Mouse (Mus musculus) embryo, embryonic 10 days (tissue): ENCODE data around the gene Usp21.
"Not testable (repeated sequence)": the region's sequence is repeated elsewhere in the genome, so short reads cannot be mapped to it uniquely, and the experiment has no call there.

Source experiments
- DNase-seq: peaks from one replicate; pipeline ENCODE4 v3.0.0-alpha.2; 2015; ENCODE audit warnings: low spot score

Gene Usp21

DNA sequence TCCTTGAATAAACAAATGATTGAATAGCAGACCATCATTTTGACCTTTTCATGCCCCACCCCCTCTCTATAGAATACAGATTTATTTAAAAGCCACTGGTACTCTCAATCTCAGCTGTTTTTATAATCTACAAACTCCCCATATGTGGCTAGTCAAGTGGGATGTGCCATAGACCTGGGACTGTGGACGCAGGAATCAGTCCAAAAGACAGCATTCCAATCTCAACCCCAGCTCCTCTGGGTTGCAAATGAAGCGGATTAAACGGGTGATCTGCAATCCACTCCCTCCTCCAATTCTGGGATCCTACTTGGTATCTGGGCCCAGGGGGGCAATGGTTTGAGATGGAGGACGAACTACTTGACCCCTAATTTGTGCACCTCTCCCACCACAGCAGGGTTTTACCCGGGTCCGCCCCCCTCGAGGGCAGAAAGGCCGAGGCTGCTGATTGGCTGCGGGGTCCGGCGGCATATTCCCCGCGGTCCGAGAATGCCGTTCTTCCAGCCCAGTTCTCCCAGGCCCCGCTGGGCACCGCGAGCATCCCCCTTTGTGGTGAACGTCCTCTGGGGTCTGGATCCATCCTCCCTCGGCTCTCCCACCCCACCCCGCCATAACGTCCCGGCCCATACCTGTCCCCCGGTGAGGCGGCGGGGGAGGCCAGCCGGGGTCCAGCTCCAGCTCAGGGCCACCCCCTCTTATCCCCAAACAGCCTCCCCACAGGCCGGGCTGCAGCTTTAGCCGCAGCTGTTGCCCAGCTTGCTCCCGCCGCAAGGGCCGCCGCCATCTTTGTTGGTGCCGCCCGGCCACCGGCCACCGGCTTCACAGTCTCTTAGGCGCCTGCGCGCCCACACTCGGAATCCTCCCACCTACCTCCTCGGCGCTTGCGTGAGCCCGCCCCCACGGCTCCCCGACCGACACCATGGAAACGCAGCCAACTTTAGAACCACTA, at the start of gene Usp21:
TSS of gene Usp21 (minus strand) at position 856 of the 946 bp plus-strand sequence.
- DNase-seq, result peak; percentile 94

DNA sequence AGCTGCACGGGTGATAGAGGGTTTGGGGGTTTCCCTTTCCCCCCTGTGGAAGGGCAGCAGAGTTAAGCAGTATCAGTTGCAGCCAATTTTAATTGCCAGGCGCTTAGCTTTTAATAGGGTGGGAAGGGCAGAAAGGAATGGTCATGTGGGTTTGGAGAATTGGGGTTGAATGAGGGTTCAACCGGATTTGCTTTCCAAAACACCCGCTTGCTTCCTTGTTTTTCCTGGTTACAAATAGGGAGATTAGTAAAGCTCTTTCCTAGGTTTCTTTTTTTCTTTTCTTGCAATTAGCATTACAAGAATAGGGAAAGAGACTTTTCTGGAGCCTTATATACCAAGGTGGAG, 42.4 kb upstream of the Usp21 start:
- peak; percentile 26 for DNase-seq

DNA sequence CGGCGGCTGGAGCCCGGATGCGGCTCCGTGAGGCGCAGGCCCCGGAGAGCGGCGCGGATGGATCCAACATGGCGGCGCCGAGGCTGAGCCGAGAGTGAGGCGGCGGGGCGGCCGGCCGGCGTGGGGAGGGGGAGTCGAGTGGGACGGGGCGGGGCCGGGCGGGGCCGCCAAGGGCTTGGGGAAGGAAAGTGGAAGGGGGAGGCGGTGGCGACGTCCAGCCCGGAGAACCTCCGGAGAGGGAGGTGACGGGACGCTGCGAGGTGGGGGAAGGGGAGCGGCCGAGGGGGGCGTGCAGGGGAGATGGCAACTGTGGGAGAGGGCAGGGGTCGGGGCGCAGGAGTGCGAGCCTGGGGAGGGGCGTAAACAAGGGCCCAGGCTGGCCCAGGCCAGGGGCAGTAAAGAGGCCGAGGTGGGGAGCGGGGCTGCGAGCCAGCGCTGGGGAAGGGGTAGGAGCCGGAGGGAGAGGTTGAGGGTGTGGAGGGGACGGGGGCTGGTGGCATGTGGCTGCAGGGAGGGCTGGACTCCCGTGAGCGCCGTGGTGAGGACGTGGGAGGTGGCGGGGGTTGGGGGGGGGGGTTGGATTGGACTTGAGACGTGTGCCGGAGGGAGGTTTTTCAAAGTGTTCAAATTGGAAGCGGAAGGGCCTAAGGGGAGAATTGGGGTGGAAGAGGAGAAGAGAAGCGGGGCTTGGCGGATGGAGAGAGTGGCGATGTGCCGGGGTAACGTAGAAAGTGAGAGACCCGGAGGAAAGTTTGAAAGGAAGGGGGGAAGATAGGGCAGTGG, 41.8 kb upstream of the Usp21 start:
- peak; percentile 88 for DNase-seq

DNA sequence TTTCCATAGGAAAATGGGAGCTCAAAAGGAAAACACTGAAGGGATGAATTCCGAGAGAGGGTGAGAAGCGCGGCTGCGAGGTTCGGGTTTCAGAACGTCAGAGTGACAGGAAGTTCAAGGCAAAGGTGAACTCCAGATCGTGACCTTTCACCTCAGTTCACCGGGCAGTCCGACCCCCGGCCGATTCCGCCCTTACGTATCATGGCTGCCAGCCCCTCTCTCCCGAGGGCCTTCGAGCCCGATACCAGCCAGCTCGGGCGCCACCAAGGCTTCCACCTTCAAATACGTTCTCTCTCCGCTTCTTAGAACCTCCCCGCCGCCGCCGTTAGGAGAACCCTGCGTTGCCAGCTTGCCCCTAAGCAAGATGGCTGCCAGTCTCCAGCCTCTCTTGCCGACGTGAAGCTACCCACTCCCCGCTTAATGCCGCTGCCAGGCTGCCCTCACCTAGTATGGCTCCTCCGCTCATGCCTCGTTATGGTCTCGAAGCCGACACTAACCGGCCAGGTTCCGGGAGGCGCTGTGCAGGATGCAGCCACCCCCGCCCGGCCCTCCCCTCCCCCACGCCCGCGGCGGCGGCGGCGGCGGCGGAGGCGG, 41.1 kb upstream of the Usp21 start, which contains the start of gene Dedd:
TSS of gene Dedd (plus strand) at position 307 of the 594 bp plus-strand sequence.
- peak; percentile 94 for DNase-seq

DNA sequence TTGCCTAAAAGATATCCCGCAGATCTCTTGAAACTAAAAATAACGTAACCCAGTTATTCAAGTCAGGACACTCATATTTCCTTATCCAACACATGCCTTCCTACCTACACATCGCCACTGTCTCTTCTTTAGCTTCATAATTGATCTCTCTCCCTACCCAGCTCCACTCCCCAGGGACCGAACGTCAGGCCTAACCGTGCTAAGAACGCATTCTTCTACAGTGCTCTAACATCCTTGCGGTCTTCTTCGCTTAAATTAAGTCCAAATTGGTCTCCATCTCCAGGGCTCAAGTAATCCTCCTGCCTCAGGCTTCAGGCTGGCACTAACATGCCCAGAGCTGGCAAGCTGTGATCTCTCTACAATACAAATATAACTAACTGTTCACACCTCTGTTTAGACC, 40.5 kb upstream of the Usp21 start:
- peak; percentile 34 for DNase-seq

DNA sequence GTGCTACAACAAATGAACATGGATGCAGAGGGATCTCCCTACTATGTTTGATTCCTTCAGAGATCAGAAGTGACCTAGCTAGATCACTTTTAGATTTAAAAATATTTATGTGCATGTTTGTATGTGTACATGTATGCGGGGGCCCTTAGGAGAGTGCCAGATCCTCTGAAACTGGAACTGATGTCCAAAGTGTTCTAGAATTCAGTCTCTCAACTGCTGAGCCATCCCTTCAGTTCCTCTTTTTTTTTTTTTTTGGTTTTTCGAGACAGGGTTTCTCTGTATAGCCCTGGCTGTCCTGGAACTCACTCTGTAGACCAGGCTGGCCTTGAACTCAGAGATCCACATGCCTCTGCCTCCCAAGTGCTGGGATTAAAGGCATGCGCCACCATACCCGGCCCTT, 38.8 kb upstream of the Usp21 start:
- not testable (repeated sequence) for DNase-seq

DNA sequence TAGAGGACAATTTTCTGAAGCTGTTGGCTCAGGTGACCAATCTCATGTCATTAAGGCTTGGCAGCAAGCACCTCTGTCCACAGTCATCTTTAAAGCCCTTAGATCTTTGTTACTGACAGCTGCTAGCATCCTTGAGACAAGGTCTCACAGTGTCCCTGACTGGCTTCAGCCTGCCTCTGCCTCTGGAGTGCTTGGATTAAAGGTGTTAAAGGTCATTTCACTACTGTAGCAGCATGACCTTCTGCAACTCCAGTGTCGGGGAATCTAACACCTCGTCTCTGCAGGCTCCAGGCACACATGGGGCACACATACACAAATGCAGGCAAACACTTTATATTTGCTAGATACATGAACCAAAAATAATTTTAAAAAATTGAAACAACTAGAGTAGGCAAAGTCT, 37.8 kb upstream of the Usp21 start:
- no peak for DNase-seq

DNA sequence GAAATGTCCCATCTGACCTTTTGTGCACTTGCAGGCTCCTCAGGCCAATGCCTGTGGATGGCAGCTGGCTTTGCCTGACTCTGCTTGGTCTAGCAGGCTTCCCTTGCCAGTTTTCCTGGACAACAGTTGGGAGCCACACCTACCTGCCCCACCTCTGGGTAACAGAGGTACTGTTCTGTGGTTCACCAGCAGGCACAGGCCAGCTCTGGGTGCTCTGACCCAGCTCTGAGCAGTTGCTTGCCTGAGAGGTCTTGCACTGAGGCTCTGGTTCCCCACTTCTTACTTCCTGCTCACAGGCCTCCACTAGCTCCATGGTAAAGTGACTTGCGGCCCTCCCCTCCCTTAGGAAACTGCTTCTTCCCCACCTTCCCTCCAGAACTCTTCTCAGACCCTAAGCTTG, 34.2 kb upstream of the Usp21 start:
- no peak for DNase-seq

DNA sequence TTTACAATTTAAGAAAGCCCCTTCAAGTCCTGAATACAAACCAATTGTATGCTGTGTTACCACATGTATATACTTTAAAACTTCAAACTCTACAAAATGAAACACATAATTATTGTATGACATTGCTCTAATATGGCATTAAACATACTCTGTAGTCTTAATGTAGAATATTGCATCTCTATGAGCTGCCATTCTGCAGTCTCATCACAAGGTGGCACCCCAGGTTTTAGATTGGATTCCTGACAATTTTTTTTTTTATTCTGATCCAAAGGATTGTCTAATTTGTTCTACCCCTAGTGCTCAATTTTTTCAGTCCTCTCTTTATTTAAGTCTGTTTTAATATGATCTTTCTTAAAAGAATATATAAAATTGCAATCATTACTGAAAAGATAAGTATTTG, 33.6 kb upstream of the Usp21 start:
- DNase-seq, result peak; percentile 52

DNA sequence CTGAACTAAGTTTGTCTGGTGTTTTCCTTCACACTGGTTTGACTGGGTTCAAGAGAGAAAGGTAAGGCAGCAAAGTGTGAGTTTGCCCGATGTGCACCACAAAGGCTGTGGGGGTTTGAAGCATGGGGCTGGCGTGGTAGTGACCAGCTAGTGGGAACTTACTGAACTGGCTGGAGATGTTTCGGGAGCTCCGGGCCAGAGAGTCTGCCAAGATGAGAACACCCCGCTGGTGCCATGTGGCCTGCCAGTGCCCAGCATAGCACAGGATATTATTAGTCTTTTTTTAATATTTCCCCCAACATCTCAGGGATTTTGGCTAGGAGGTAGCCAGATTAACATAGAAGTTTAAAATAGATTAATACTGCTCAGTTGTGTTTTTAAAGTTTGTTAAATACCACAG, 32.4 kb upstream of the Usp21 start:
- DNase-seq, result no peak

DNA sequence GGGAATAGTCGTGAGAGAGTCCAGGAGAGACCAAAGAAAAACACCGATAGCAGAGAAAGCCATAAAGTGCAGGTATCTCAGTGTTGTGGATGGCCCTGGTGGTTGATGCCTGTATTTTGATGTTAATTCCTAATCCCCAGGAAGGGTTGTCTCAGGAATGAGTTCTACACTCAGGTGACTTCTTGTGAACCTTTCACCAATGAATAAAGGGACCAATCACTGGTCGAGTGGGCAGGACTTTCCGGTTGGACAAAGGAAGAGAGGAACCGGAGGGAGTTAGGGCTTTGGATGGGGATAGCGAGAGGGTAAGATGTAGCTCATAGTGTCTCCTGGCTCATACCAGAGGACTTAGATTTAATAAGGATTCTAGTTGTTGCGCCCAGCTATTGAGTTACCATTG, 32.0 kb upstream of the Usp21 start:
- peak; percentile 32 for DNase-seq

DNA sequence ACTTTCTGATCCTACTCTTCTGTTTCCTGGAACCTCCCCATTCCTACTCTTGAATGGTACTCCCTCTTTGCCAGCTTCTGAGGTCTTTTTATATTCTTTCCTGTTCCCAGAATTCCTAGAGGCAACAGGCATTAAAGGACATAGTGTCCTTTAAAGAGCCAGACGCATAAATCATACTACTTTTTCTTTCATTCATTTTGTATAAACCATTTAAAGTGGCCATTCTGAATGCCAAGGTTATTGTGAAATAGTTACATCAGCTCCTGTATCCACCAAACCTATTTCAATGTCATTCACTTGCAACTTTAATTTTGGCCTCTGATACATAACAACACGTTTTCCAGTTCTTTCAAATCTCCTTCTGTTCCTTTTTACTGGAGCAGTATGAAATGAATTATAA, 21.5 kb upstream of the Usp21 start:
- no peak for DNase-seq

DNA sequence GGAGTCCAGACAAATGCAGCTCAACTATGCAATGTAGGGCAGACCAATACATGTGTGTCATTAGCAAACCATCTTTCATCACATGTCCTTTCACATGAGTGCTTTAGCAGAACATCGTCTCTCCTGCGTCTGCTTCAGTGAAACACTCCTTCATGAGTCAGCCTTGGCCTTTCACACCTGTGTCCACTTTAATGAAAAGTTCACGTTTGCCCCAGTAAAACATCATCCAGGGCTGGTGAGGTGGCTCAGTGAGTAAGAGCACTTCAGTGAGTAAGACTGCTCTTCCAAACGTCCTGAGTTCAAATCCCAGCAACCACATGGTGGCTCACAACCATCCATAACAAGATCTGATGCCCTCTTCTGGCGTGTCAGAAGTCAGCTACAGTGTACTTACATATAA, 18.4 kb upstream of the Usp21 start:
- DNase-seq, result not testable (repeated sequence)

DNA sequence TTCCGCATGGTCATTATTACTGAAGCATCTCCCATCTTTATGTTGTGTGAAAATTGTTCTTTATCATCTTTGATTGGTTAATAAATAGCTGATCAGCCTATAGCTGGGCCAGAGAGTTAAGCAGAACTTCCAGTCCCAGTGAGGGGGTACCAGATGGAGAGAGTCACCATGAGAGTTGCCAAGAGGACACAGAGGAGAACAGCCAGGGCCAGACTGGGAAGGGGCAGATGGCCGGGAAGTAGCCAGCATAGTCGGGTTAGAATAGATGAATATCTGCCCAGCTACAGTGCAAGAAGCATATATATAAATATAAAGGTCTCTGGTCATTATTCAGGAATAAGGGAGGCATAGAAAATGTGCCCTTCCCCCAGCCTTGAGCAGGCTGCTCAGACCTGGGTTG, 10.4 kb upstream of the Usp21 start:
- no peak for DNase-seq

DNA sequence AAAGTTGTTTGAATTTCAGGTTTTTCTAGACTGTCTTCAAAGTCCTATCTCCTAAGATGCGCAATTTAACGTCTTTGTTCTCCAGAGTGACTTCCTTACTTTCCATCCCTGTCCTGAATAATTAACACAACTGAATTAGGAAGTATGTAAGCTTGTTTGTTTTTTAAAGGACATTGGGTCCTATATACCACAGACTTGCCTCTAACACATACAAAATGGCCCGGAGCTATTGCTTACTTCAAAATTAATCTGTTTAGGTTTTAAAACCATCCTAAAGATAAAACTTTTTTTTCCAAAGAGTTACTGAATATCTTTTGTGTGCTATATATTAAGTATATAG, 7.2 kb upstream of the Usp21 start:
- no peak for DNase-seq

DNA sequence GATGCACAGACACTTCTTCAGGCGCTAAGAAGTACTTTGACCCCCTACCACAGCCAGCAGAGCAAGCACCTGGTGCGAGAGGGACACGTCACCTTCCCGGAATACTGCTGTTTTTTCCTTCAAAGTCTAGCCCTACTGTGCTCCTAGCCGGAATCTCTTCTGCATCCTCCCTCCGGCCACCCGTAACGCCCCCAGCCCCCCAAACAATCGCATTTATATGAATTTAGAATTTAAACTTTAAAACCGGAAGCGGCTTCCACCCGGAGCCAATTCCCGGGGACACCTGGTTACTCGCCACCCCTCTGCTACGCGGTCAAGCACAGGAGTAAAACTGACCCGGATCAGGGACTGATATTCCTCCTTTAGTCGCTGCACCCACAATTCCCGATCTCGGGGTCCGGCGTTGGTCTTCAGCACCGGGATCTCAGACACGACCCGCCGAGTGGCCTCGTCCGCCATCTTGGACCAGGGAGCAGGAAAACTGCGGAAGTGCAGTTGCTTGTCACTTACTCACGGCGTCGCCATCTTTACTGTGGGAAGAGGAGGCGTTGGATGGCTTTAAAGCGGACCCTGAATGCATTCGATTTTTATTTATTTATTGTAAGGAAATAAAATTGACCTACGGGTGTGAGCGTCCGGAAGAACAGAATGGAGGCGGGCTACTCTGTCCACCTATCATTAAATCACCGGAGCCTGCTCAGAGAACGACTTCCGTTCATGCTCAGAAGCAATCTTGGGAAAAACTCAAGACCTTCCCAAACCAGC, 6.7 kb upstream of the Usp21 start, which contains the start of gene Ufc1:
TSS of gene Ufc1 (minus strand) at position 727 of the 765 bp plus-strand sequence.
- DNase-seq, result peak; percentile 91

DNA sequence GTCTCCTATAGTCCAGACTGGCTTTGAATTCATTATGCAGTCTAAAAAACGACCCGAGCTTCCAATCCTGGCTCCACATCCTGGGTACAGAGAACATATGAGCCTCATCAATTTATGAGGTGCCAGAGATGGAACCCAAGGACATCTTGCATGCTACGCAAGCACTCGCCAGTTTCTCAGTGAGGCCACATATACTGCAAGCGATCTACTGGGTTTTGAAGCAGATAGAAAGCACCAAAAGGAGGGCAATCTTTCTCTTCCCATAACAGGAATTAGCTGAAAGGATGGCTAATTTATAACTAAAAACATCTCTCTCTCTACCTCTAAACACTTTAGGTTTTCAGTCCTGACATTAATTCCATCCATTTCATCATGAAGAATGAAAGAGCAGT, 6.1 kb upstream of the Usp21 start:
- DNase-seq, result peak; percentile 10

DNA sequence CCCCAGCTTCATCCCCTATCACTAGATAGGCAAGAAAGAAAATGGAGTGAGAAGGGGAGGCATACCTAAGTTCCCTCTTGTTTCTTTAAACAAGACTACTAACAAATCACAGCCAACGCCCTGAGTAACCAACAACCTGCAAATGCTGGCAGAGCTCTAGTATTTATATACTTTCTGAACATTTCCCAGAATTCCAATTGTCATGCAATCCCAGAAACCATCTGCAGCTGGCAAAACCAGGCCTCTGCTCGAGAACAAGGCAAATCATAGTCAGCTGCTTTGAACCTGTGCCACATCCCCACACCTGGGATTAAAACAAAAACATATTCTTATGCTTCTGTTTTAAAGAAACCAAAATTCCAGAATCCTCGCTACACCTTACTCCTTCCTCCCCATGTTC, 5.6 kb upstream of the Usp21 start:
- peak; percentile 2 for DNase-seq

DNA sequence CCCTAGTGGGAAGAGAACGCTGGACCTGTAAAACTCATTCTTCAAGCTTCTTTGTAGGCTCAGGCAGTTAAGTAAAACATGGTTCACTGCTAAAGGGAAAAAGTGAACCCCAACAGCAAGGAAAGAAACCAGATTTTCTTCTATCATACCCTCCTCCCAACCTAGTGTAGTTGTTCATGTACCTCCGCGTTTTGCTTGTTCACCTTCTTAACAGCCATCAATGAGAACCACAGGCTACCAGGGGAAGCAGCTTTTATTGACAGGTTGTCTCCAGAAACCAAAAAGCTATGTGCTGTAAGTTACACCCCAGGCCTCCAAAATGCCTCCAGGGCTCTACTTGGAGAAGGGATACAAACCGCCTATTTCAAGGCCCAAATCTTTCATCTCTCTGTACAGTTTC, 537 bp upstream of the Usp21 start:
- no peak for DNase-seq

DNA sequence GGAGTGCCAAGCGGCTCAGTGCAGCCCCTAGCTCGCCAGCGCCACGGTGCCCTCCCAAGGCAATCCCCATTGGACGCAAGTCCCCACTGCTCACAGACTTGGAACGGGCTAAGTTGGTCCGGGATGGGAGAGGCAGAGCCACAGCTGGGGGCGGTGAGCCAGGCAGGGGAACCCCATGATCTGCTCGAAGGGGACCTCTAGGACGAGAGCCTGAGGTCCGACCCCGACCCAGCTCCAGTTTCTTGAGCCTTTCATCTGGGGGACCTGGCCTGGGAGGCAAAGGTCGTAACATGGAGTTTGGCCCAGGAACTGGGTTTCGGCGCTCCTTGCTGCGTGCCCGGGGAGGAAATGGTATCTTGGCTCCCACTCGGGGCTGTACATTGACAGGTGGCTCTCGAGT, 1.3 kb downstream of the Usp21 start:
- DNase-seq, result no peak

DNA sequence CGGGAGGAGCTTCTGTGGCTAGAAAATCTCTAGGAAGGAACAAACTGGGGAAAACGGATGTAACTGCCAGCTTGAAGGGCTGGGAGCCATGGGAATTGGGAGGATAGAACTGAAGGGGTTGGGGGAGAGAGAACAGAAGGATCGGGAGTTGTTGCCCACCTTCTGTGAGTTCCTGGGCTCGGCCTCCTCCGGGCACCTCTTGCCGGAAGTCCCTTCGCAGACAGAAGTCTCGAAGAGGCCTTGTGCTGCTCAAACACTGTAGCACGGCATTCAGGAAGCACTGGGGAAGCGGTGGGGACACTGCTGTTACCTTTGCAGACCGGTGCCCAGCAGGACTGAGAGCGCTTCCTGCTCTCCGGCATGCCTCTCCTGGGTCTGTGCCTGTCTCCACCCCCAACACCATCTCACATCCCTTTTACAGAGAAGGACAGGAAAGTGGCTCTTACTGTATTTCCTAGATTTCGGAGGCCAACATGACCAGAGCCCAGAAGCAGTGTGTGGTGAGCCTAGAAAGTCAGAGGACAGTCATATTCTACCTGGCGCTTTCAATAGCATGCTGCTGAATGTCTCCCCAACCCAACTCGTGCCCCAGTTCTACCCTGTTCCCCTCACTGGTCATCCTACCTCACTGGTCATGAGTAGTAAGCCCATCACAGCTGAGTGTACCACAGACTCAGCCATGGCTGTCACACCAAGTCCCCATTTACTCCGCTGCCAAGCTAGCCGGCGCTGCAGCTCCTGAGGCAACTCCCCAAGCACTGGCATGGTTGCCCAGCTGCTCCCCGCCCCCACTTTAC, 2.5 kb downstream of the Usp21 start:
- no peak for DNase-seq
